Mouse (Mus musculus) small intestine, adult 2 months (tissue): ENCODE measurements around the gene Cntn5. TPM values are rescaled to one million over a fixed set of nuclear protein-coding genes. Genes with fewer than 3 reads are reported as not detected.
A peak's percentile ranks its signal among the peaks of the same experiment; 100 is the strongest.

Experiments used
- H3K27ac ChIP-seq: fragments of 200-500 bp; 2 replicates; pipeline ENCODE4 v1.5.1; 2012; ENCODE audit warnings: low read depth, low read length, control low read depth, inconsistent platforms; ENCODE audit not compliant: insufficient read depth
- H3K27me3 ChIP-seq: fragments of 200-500 bp; 2 replicates; pipeline ENCODE4 v1.6.1; 2012; ENCODE audit warnings: mild to moderate bottlenecking, moderate library complexity, low read length, inconsistent platforms; ENCODE audit not compliant: control insufficient read depth, insufficient read depth
- H3K36me3 ChIP-seq: fragments of 200-500 bp; 2 replicates; pipeline ENCODE4 v1.6.1; 2012; ENCODE audit warnings: mild to moderate bottlenecking, low read length, control low read depth, inconsistent platforms; ENCODE audit not compliant: control insufficient read depth, insufficient read depth
- H3K4me1 ChIP-seq: fragments of 200-500 bp; 2 replicates; pipeline ENCODE4 v1.6.1; 2012; ENCODE audit warnings: low read length, inconsistent platforms, mixed read lengths; ENCODE audit not compliant: control insufficient read depth, insufficient read depth, insufficient read length
- H3K4me3 ChIP-seq: fragments of 200-500 bp; 2 replicates; pipeline ENCODE4 v1.5.1; 2012; ENCODE audit warnings: low read depth, mild to moderate bottlenecking, control low read depth, inconsistent platforms, low read length, moderate library complexity
- CTCF ChIP-seq: fragments of 200-500 bp; IDR thresholded peaks from 2 replicates; pipeline ENCODE4 v1.5.1; 2012; ENCODE audit warnings: low read depth, mild to moderate bottlenecking, control low read depth, inconsistent platforms, low read length, moderate library complexity, mixed read lengths; ENCODE audit not compliant: insufficient replicate concordance, insufficient read length; ENCODE audit errors: extremely low read depth
- POLR2A ChIP-seq: fragments of 200-500 bp; IDR thresholded peaks from 2 replicates; pipeline ENCODE4 v1.6.1; 2012; ENCODE audit warnings: low read depth, mild to moderate bottlenecking, control low read depth, inconsistent platforms, low read length, moderate library complexity
- WGBS: fragments of 180-500 bp; shearing (Covaris S2); methylation state at CpG from one replicate; pipeline ENCODE4 v1.1.7; 2018; 5-methylcytosine and 5-hydroxymethylcytosine counted together
- polyA plus RNA-seq: library from polyadenylated mRNA; depleted of rRNA; stranded (reverse); fragments of >200 nt; gene quantifications from 2 replicates; pipeline ENCODE4 v1.2.3, GENCODE M21; 2012

Gene Cntn5
- polyA plus RNA-seq, 1 experiment, result not detected

GRCm38 (mm10) chr9:10366246-10366955 lies 538.2 kb downstream of the Cntn5 start:
- Histone ChIP-seq H3K27me3 (no peaks in the 10 kb centered on the region), H3K4me3 (no peak overlapping the region), H3K27ac (no peak overlapping the region), H3K36me3 (no peaks in the 10 kb centered on the region), H3K4me1 (no peaks in the 10 kb centered on the region)
- WGBS, result 63% methylated on average over 6 of the region's 6 CpGs
- no peak for TF ChIP-seq CTCF
- no peak for TF ChIP-seq POLR2A

DNA sequence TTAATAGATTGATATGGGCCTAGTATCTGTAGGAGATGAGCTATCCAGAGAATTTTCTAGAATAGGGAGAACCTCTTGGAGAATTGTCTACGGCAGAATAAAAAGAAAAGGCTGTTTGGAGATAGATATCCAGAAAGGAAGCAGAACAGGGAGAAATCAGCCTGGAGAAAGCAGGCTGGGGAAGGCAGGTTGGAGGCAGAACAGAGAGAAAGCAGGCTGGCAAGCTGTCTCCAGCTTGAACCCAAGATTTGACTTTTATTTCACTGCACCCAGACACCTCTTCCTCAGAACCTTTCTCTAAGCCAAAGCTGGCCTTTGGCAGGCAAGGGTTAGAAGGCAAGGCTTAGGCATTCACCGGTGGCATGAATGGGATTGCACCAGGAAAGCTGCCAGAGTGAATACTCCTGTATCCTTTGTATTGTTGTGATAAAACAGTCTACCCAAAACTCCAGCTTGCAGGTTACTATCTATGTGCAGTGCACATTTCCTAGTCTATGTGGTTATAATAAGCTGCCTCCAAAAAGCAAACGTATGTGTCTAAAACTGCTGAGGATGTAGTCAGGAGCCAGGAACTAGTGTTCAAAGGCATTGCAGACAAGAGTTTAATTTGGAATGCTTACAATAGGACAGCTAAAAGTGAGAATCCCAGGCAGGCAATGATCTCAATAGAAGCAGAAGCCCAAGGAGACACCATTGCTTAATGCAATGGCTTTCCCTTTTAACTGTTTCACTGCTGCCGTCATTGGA lies 553.5 kb downstream of the Cntn5 start:
- Histone ChIP-seq H3K27me3 (no peaks in the 10 kb centered on the region), H3K27ac (no peak overlapping the region), H3K36me3 (no peaks in the 10 kb centered on the region), H3K4me3 (no peak overlapping the region), H3K4me1 (no peaks in the 10 kb centered on the region)
- WGBS, result 88% methylated on average over 4 of the region's 4 CpGs
- TF ChIP-seq POLR2A (no peak), CTCF (no peak)

DNA sequence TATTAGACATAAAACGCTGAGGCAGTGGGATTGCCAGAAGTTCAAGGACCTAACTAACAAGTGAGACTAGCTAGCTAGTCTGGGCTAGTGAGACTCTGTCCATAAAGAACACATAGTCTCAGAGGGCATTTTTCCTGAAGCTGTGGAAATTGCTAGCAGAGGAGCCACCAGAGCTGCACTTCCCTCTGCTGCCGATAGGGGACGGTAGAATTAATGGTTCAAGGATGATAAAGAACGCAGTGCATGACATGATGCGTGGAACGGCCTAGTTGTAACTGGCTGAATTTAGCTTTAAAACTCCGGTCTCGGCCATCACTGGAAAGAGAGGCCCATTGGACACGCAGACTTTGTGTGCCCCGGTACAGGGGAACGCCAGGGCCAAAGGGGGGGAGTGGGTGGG lies 555.8 kb downstream of the Cntn5 start:
- WGBS, result 81% methylated on average over 11 of the region's 11 CpGs
- Histone ChIP-seq H3K4me1 (no peaks in the 10 kb centered on the region), H3K27me3 (no peaks in the 10 kb centered on the region), H3K36me3 (no peaks in the 10 kb centered on the region), H3K27ac (no peak overlapping the region), H3K4me3 (no peak overlapping the region)
- no peak for TF ChIP-seq POLR2A
- TF ChIP-seq CTCF, result no peak

DNA sequence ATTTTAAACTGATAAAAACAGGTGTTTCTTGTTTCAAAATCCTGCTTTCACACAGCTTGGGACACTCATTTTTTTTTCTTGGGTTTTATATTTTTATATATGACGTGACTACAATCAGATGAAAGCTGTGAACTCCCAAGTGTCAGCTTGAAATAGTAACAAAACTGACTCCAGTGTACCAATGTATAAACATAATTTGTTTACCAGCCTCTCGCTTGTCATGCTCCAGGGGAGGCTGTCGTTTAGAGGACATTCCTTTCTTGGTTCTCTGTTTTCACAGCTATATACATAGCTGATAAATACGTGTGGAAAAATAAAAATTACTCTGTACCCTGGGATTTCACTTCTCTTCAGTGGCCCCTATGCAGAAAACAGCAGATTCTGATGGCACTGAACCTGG lies 556.4 kb downstream of the Cntn5 start:
- H3K27me3 ChIP-seq, result no peaks in the 10 kb centered on the region
- no peak overlapping the region for H3K4me3 ChIP-seq
- no peaks in the 10 kb centered on the region for H3K36me3 ChIP-seq
- no peak overlapping the region for H3K27ac ChIP-seq
- no peak for TF ChIP-seq CTCF
- TF ChIP-seq POLR2A, result no peak
- H3K4me1 ChIP-seq, result no peaks in the 10 kb centered on the region
- 54% methylated on average over 4 of the region's 4 CpGs for WGBS

DNA sequence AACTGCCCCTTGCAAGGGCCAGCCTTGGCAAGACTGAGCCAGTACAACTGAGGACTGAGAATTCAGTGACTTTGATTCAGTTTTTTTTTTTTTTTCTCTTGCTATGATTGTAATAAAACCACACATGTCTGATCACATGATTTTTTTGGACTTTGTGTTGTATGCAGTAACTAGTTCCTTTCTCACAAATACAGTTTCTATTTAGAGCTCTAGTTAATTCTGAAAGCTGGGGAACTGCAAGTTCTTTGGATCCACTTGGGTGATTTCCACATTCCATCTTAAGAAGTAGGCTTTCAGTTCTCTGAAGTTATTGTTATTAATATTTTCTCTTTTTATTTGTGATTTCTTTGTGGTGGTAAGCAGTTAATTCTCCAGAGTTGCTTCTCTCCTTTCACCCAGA lies 563.8 kb downstream of the Cntn5 start:
- no peak for TF ChIP-seq CTCF
- TF ChIP-seq POLR2A, result no peak
- H3K27ac ChIP-seq, result no peak overlapping the region
- H3K27me3 ChIP-seq, result no peaks in the 10 kb centered on the region
- H3K36me3 ChIP-seq, result no peaks in the 10 kb centered on the region
- no peak overlapping the region for H3K4me3 ChIP-seq
- H3K4me1 ChIP-seq, result no peaks in the 10 kb centered on the region

DNA sequence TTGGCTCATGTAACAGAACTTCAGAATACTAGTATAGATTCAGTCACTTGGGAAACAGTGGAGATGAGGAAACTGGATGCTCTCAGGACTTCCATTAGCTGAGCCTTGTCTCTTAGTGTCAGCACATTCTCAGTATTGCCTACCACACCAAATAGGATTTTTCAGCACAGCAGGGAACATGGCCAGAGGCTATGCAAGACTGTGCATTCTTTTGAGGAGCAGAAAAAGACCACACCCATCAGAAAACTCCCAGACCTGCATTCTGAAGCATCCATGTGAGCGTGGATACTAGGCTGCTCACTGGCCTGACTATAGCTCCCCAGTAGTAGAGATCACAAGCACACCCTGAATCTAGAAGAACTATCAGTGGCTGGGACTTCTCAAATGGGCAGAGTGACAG lies 564.9 kb downstream of the Cntn5 start:
- 61% methylated on average over 1 of the region's 1 CpGs for WGBS
- TF ChIP-seq POLR2A (no peak), CTCF (no peak)
- Histone ChIP-seq H3K27me3 (no peaks in the 10 kb centered on the region), H3K27ac (no peak overlapping the region), H3K4me1 (no peaks in the 10 kb centered on the region), H3K4me3 (no peak overlapping the region), H3K36me3 (no peaks in the 10 kb centered on the region)

- no peak for TF ChIP-seq POLR2A
- 0 out of 2 replicates have a peak, but pooled peaks have one; percentile 14 for TF ChIP-seq CTCF
- no peaks in the 10 kb centered on the region for H3K27me3 ChIP-seq
- WGBS, result 43% methylated on average over 7 of the region's 7 CpGs
- H3K4me1 ChIP-seq, result no peaks in the 10 kb centered on the region
- no peak overlapping the region for H3K27ac ChIP-seq
- no peak overlapping the region for H3K4me3 ChIP-seq
- no peaks in the 10 kb centered on the region for H3K36me3 ChIP-seq
Observed at GRCm38 (mm10) chr9:10324697-10325368, 579.7 kb downstream of the Cntn5 start.
